Mouse (Mus musculus): Measurements from ENCODE around the gene Spats1.
"Not testable (repeated sequence)": the region's sequence is repeated elsewhere in the genome, so short reads cannot be mapped to it uniquely, and the experiment has no call there.

Spats1 gene

DNA sequence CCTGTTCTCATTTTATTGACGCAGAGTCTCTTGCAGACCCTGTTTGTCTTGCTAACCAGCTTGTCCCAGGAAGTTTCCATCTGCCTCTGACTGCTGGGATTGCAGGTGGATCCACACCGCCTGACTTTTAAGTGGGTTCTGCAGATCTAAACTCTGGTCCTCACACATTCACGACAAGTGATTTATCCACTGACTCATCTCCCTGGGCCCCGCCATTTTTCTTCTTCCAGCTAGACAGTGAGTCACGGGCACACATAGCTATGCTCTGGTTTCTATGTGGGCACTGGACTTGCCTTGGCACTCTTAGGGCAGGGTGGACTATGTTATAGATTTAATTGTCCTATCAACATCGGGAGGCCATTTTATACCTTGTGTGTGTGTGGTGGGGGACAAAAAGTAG is 14.5 kb upstream of the Spats1 start:
- DNase-seq (ENCODE audit: low spot score) = no peak

DNA sequence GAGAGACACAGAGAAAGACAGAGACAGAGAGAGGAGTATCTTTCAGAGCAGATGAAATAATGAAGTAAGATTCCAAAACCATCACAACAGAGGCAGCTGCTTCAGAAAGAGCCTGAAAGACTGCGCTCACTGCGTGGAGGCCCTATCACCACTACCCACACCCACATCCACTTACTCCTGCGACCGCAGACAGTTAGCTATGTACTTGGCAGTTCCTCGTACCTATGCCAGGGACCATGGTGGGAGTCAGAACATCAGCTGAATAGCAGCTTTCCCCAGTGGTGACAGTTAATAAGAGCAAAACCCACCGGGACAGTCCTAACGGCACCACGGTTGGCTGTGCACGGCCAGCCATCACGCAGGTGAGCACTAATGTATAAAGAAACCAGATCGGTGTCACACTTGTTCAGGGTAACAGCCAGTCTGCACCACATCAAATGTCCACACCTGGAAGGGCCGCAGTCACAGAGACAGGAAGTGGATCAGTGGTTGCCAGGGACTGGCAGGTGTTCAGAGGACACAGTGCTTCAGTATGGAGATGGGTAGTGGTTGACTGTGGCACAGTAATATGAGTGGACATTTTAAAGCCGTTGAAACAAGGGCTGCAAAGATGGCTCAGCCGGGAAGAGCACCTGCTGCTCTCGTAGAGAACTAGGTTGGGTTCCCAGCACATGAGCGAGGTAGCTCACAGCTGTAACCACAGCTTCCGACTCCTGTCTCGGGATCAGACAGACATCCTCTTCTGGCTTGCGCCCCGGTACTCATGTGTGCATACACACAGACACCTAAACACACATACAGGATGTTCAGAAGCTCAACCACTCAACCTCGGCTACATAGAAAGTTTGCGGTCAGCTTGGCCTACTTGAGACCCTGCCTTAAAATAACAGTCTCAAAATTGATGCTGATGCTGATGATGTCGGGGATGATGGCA is 13.4 kb upstream of the Spats1 start:
- DNase-seq (ENCODE audit: low spot score) = no peak

DNA sequence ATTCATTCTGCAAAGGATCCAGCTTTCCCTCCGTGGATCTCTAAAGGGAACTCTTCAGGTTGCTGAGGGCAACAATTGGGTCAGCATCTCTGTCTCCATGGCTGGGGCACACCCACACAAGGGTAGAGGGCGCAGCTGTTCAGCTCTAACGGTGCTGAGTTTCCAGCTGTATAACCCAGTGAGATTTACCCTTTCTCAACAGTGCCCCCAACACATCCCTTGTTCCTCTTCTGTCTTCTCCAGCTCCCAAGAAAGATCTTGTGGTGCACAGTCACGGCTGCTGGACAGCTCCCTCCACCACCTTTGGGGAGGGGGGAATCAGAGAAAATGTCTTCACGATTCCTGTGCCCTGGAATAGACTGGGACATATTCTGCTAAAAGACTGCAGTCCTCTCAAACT is 12.0 kb upstream of the Spats1 start:
- no peak for DNase-seq (ENCODE audit: low spot score)

DNA sequence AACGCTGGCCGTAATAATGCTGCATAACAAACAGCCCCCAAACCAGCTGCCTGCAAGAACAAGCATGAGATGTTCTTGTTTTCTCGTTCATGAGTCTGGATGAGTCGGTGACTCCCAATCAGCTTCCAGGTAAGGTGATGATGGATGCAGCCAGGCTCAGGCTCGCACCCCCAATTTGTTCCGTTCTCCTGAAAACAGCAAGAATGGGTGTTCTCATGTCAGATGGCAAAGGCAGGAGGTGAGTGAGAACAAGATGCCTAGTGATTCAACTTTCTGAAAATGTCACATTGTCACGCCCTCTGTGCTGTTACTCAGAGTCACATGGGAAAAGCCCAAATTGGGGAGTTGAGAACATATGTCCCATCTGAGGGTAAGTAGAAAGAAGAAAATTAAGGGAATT is 10.4 kb upstream of the Spats1 start:
- DNase-seq (ENCODE audit: low spot score) = no peak

DNA sequence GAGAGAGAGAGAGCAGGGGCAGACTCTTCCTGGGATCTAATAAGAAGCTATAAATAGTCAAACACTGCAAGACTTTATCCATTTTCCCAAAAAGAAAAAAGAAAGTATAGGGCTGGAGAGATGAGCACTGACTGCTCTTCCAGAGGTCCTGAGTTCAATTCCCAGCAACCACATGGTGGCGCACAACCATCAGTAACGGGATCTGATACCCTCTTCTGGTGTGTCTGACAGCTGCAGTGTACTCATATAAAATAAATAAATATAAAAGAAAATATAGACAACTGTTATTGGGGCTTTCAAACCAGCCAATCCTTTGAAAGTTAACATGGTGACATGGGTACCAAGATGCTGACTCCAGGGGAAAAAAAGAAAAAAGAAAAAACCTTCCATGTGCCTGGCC is 5.2 kb upstream of the Spats1 start:
- no peak for DNase-seq (ENCODE audit: low spot score)

DNA sequence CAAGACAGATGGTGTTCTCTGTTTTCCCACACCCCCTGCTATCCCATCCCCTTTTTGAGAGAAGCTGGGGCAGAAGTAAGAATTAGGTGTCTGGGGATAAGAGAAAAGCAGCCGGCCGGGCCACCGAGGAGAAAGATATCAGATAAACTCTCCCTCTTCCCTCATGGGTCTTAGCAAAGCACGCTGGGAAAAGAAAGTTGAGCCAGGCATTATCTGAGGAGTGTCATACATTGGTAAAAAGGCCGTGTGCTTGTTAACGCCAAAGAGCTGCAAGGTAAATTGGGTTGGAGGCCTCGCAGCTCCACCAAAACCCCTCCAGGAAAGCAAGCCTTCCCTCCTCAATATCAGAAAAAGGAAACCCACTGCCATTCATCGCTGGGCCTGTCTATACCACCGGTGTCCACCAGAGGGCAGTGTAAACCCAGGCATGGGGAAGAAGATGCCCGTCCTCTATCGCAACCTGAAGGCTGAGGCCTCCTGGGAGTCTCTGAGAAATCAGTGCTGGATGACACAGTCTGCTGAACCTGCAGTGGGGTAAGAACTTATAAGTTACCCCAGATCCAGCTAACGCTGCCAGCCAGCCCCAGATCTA is 3.1 kb upstream of the Spats1 start:
- peak; percentile 91 for DNase-seq (ENCODE audit: low spot score)

DNA sequence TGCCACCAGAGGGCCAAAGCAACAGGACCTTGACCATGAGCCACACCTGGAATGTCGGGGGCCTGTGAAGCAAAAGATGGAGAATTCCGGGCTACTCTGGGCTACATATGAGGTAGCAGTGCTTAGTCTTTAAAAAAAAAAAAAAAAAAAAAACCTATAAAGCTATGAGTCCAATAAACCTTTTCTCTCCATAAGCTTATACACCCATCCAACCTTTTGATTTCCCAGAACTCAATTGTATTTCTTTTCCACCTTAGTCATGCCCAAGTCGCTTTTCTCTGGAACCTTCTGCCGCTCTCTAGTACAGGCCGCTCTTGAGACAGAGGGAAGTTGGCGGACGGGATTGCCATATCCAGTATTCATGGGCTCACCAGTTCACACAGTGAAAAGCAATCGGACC is 1.1 kb downstream of the Spats1 start:
- DNase-seq (ENCODE audit: low spot score) = no peak

DNA sequence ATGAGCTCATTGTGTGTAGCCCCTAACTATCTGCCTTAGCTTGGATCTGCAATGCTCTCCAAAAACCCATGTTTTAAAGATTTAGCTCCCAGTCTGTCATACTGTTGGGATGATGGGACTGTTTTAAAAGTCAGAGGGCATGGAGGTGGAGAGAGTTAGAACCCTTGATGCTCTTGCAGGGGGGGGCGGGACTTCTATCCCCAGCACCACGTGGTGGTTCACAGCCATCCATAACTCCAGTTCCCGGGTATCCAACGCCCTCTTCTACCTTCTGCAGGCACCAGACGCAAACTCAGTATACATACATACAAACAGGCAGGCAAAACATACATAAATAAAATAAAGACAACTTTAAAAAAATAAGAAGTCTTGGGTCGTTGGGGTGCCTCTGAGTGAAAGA is 1.5 kb downstream of the Spats1 start:
- DNase-seq (ENCODE audit: low spot score) = no peak

DNA sequence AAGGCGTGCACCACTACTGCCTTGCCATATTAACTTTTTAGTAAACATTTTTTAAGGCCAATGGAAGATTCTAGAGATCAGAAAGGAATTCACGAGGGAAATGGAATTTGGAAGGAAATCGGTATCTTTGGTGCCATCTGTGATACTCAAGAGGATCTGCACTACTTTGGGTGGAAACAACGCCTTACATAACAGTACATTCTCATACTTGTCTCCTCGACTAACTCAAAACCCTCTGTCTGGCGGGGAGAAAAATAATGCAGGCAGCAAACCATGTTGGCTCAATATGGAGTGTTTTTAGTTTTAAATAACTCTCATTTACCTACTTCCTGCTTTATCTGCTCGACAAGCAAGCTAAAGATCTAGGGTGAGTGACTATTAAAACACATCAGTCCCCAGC is 4.5 kb downstream of the Spats1 start:
- no peak for DNase-seq (ENCODE audit: low spot score)

DNA sequence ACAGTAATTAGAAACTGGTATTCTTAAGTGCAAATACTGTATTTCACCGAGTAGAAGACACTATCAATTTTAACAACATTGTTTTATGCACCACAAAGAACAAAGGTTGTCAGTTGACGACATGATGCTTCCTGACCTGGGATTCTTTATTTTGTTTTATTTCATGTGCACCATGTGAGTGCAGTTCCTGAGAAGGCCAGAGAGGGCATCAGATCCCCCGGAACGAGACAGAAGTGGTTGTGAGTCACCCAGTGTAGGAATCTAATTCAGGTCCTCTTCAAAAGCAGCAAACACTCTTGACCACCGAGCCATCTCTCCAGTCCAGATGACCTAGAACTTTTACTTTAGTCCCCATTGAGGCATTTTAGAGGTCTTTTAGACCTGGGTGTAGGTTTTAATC is 6.9 kb downstream of the Spats1 start:
- DNase-seq (ENCODE audit: low spot score) = no peak

DNA sequence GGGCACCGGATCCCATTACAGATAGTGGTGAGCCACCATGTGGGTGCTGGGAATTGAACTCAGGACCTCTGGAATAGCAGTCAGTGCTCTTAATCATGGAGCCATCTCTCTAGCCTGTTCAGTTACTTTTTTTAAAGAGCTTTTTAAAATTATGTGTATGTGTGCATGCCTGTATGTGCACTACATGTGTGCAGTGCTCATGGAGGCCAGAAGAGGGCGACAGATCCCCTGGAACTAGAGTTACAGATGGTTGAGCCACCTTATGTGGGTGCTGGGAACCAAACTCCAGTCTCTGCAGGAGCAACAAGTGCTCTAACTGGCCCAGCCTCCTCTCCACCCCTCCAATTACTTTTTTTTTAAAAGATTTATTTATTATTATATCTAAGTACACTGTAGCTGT is 8.5 kb downstream of the Spats1 start:
- DNase-seq (ENCODE audit: low spot score) = no peak

DNA sequence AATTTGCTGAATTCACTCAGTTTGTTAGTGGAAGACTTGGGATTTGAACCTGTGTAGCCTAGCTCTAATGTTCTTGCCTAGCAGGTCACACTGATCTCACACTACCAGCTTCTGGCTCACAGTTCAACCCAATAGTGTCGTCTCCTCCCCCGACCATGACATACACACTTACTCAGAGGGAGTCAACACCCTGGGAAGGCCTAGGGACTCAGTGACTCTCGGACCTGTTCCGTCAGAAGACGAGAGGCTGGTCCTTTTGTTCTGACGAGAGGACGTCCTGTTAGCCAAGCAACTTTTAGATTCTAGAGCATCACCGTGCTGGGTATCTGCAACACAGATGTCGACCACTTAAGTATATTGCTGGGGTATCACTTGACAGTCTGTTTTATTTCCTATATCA is 11.0 kb downstream of the Spats1 start:
- no peak for DNase-seq (ENCODE audit: low spot score)

DNA sequence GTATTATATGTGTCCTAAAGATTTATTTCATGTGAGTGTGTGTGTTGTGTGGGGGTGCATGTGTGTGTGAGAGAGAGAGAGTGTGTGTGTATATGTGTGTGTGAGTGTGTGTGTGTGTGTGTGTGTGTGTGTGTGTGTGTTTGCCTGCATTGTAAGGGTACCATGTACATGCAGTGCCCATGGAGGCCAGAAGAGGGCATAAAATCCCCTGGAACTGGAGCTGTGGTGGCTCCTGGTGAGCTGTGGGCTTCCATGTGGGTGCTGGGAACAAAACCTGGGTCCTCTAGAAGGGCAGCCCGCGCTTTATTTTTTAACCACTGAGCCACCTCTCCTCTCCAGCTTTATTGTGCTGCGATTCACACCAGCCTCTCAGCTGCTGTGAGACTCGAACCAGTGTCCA is 12.7 kb downstream of the Spats1 start:
- DNase-seq (ENCODE audit: low spot score) = no peak

DNA sequence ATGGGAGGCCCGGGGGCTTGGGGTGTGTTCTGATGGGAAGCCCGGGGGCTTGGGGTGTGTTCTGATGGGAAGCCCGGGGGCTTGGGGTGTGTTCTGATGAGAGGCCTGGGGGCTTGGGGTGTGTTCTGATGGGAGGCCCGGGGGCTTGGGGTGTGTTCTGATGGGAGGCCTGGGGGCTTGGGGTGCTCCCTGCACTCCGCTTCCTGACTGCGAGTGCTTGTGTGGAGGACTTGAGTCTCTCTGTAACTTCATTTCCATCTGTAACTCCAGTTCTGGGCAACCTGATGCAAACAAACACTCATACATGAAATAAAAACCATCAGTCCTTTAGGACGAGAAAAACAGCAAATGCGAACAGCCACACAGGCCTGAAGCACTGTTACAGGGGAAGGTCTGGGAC is 16.2 kb downstream of the Spats1 start:
- no peak for DNase-seq (ENCODE audit: low spot score)

DNA sequence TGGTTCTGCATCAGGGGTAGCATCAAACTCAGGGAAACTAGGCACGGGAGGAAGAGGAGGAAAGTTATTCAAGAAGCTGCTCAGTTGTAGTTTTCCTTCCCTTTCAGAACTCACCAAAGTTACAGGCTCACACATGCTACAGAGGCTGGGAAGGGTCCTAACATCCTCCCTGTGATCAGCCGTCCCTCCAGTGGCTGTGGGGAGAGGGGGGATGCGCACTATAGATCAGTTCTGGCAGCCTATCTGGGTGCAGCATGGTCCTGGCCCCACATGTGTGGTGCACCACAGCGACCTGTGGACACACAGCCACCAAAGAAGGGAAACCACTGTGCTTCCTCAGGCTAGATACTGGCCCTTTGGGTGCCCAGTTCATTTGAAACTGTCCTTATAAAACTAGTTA is 16.7 kb downstream of the Spats1 start:
- DNase-seq (ENCODE audit: low spot score) = no peak

DNA sequence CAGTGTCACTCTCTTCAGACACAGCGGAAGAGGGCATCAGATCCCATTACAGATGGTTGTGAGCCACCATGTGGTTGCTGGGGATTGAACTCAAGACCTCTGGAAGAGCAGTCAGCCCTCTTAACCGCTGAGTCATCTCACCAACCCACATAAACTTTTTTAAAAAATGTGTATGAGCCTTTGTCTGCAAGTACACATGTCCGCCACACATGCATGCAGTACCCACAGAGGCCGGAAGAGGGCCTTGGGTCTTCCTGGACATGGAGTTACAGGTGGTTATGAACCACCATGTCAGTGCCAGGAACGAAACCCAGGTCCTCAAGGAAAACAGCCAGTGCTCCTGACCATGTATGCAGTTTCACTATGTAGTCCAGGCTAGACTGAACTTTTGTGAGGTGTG is 17.7 kb downstream of the Spats1 start:
- DNase-seq (ENCODE audit: low spot score) = no peak

DNA sequence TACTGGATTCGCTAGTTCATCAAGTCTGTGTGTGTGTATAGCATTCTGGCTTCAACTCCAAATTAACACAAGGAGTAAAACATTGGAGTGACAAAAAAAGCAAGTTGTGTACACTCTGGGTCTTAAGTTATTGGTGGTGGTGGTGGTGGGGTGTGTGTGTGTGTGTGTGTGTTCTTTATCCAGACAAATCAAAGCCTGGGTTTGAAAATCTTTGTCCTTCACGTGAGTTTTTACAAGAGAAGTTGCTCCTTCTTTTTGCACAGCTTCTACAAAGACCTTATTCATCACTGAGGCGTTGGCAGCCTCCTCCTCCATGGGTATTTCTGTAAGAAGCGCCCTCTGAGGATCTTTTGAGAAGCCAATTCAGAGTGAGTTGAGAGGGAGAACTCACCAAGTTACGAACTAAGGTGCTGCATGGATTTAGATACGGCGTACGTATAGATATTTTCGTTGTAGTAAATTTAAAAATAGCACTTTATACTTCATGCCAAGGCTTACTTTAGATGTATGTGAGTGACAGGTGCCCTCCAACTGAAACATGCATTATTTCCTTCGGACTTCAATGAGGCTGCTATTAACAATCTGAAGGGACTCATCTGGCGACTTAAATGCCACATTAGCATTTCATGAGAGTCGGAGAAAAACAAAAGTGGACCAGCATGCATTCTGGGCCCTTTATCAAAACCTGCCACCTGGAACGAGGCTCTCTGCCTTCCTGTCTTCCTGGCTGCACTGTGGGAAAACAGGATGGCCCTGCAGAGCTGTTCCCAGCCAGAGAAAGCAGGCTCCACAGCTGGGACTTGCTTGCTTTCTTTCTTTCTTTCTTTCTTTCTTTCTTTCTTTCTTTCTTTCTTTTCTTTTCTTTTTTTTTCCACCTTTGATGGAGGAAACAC is 18.7 kb downstream of the Spats1 start:
- DNase-seq (ENCODE audit: low spot score) = no peak

DNA sequence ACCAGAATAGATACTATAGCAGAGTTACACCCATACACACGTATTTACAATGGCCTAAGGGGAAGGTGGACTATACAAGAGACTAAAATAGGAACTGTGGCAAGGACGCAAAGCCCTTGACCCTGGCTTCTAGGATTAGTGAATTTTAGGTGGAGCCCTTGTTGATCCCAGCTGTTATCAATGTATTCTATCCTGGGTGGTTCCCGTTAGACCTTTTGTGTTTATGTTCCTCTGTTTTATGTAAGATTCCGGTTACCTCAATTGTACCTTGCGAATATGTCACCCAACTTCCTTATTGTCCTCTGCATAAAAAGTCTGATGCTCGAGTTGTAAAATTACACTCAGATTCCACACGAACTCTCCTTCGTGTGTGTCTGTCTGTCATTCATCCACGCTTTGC is 19.4 kb downstream of the Spats1 start:
- DNase-seq (ENCODE audit: low spot score) = not testable (repeated sequence)

DNA sequence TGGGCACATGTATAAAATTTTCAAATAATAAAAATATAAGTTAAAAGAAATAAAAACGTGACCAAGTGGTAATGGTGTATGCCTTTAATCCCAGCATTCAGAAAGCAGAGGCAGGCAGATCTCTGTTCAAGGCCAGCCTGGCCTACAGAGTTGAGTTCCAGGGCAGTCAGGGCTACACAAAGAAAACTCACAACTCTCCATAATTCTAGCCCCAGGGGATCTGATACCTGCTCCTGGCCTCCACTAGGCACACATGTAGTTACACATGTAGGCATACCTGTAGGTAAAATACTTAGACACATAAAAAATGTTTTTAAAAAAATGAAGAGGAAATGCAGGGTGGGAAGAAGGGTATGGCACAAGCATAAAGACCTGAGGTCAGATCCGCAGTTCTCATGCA is 20.4 kb downstream of the Spats1 start:
- no peak for DNase-seq (ENCODE audit: low spot score)

DNA sequence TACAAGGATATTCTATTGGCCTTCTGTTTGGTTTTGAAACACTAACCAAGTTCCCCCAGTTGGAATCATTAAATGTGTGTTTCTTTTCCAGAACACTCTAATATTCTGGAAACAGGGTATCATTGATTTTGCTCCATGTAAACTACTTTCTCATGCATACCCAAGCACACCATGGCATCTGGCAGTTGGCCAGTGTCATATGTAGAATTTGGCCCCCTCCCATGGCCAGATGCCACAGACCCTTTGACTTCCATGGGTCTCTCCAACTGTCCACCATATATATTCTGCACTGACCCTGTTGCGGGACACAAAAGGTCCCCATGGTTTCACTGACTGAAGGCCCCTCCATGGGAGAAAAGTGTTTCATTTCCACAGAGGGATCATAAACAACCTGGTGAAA is 22.9 kb downstream of the Spats1 start:
- DNase-seq (ENCODE audit: low spot score) = no peak

DNA sequence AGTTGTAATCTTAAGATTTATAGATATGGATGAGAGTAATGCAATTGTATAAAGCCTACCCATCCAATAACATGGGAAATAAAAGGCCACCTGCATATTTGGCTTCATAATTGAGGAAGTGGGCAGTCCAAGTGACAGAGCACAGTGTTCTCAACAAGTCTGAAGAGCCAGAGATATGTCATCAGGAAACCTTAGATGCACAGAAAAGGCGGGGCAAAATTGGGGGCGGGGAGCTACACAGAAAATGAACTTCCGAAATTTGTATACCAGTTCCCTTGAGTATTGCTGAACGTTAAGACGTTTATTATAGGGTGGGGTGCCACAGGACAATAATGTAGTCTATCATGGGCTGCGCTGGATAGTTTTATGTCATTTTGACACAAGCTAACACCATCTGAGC is 25.1 kb downstream of the Spats1 start:
- DNase-seq (ENCODE audit: low spot score) = no peak

DNA sequence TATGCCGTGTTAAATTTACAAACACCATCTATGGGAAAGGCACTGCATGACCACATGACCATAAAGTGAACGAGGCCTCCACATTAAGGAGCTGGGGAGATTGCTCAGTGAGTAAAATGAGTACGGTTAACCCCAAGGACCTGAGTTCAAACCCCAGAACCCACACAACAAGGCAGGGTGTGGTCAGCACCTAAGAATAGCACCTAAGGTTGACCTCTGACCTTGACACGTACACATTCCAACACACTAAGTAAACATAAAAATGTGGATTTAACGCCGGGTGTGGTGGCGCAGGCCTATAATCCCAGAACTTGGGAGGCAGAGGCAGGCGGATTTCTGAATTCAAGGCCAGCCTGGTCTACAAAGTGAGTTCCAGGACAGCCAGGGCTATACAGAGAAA is 25.6 kb downstream of the Spats1 start:
- no peak for DNase-seq (ENCODE audit: low spot score)

DNA sequence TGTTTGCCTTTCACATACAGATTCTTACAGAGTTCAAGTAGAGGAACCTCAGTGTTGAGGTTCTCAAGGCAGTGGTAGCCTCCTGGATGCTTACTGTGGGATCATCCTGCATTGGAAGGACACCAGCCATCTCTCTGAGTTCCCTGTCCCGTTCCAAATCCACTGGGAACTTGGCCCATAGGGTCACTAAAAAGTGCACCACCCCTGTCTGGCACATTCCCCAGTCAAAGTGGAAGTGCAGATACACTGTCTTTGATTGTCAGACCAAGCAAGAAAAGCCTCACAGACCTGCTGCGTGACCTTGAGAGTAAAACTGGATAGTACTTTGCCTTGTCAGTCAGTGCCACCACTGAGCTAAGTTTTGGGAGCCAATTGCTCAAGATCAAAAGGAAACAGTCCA is 28.2 kb downstream of the Spats1 start:
- DNase-seq (ENCODE audit: low spot score) = no peak
